Mouse (Mus musculus) liver, embryonic 15.5 days (tissue): ENCODE measurements around the gene Iars2. TPM values are rescaled to one million over a fixed set of nuclear protein-coding genes. Genes with fewer than 3 reads are reported as not detected.
A peak's percentile ranks its signal among the peaks of the same experiment; 100 is the strongest.

Source experiments
- ATAC-seq: fragments of 200-750 bp; cut with Nextera tagmentation; 2 replicates; pipeline ENCODE4 v1.8.0; 2017; ENCODE audit warnings: moderate number of reproducible peaks, mild to moderate bottlenecking, moderate library complexity; ENCODE audit not compliant: insufficient read depth
- H3K27ac ChIP-seq: fragments of 300-500 bp; sonication (generic); replicated peaks from 2 replicates; pipeline ENCODE4 v1.5.1; 2015; ENCODE audit warnings: mild to moderate bottlenecking, inconsistent platforms
- H3K27me3 ChIP-seq: fragments of 300-500 bp; sonication (generic); 2 replicates; pipeline ENCODE4 v1.6.1; 2015; ENCODE audit warnings: mild to moderate bottlenecking, inconsistent platforms
- H3K36me3 ChIP-seq: fragments of 300-500 bp; sonication (generic); replicated peaks from 2 replicates; pipeline ENCODE4 v1.6.1; 2015; ENCODE audit warnings: moderate library complexity, mild to moderate bottlenecking, inconsistent platforms
- H3K4me1 ChIP-seq: fragments of 300-500 bp; sonication (generic); replicated peaks from 2 replicates; pipeline ENCODE4 v1.6.1; 2015; ENCODE audit warnings: inconsistent platforms
- H3K4me2 ChIP-seq: fragments of 300-500 bp; sonication (generic); 2 replicates; pipeline ENCODE4 v1.6.1; 2015; ENCODE audit warnings: moderate library complexity, mild to moderate bottlenecking, inconsistent platforms
- H3K4me3 ChIP-seq: fragments of 300-500 bp; sonication (generic); replicated peaks from 2 replicates; pipeline ENCODE4 v1.5.1; 2015; ENCODE audit warnings: mild to moderate bottlenecking, inconsistent platforms
- H3K9ac ChIP-seq: fragments of 300-500 bp; sonication (generic); 2 replicates; pipeline ENCODE4 v1.6.1; 2015; ENCODE audit warnings: moderate library complexity, mild to moderate bottlenecking, inconsistent platforms
- H3K9me3 ChIP-seq: fragments of 300-500 bp; sonication (generic); replicated peaks from 2 replicates; pipeline ENCODE4 v1.6.1; 2016; ENCODE audit warnings: inconsistent platforms
- WGBS: fragments of 180-500 bp; shearing (Covaris S2); methylation state at CpG from one replicate; pipeline ENCODE4 v1.1.7; 2015; ENCODE audit warnings: mixed read lengths; ENCODE audit not compliant: insufficient replicate concordance; 5-methylcytosine and 5-hydroxymethylcytosine counted together
- polyA plus RNA-seq: library from polyadenylated mRNA; unstranded; fragments of >200 nt; fragmentation: Nextera tagmentation; extraction: Ambion mirVana; gene quantifications from 2 replicates; pipeline ENCODE4 v1.2.1, GENCODE M21; 2015

Iars2 gene
- polyA plus RNA-seq, 1 experiment from 2014 or later, result 17.3 TPM

GRCm38 (mm10) chr1:185279288-185279687 lies 49.9 kb downstream of the Iars2 start:
- H3K4me3 ChIP-seq, result no peak overlapping the region
- H3K9me3 ChIP-seq, result no peaks in the 10 kb centered on the region
- H3K4me2 ChIP-seq, result no peak overlapping the region
- no peaks in the 10 kb centered on the region for H3K4me1 ChIP-seq
- peaks cover 86% of the 10 kb centered on the region for H3K36me3 ChIP-seq
- ATAC-seq, result no peak
- no peak overlapping the region for H3K9ac ChIP-seq
- H3K27me3 ChIP-seq, result no peaks in the 10 kb centered on the region
- WGBS, result 72% methylated on average over 9 of the region's 9 CpGs
- no peak overlapping the region for H3K27ac ChIP-seq

DNA sequence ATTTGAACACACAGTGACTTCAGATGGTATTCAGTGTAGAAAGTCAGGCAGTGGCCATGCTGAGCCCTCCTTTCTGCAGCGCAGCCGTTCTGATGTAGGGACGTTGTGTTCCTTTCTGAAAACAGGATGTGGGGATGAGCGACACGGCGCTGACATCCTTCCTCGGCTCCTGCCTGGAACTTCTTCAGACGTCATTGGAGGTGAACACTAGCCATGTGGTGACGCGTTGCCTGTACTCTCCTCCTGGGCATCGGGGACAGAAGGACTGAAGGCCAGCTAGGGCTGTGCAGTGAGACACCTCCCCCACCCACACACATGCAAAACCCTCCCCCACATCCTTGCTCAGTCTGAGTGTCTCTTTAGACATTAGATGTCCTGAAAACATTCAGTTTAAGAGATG lies 52.2 kb downstream of the Iars2 start:
- 82% methylated on average over 11 of the region's 11 CpGs for WGBS
- Histone ChIP-seq H3K9ac (no peak overlapping the region), H3K36me3 (peaks cover 81% of the 10 kb centered on the region)

DNA sequence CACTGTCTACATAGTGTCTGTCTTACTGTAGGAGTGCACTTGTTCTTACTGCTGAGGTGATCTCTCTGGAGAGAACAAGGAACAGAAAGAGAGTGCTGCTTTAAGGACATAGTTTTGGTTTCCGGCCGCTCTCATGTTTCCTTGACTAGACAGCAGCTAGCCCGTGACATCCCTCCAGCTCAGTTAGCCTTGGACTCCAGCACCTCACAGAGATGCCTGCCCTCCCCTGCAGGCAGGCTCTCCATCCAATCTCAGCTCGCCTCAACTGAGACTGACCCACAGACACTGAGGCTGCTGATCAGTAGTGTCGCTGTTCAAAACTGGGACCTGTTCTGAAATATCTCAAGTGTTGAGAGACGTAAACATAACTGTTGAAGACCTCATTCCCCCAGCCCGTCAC lies 53.2 kb downstream of the Iars2 start:
- Histone ChIP-seq H3K27me3 (no peaks in the 10 kb centered on the region), H3K9me3 (no peaks in the 10 kb centered on the region), H3K9ac (no peak overlapping the region), H3K36me3 (peaks cover 86% of the 10 kb centered on the region), H3K4me3 (no peak overlapping the region), H3K27ac (no peak overlapping the region), H3K4me2 (no peak overlapping the region), H3K4me1 (no peaks in the 10 kb centered on the region)
- ATAC-seq, result no peak
- 80% methylated on average over 7 of the region's 7 CpGs for WGBS

More for the DNA sequence above, 52.2 kb downstream of the Iars2 start:
- H3K27me3 ChIP-seq, result no peaks in the 10 kb centered on the region
- no peak overlapping the region for H3K4me2 ChIP-seq
- H3K9me3 ChIP-seq, result no peaks in the 10 kb centered on the region
- no peak for ATAC-seq
- no peak overlapping the region for H3K4me3 ChIP-seq
- H3K27ac ChIP-seq, result no peak overlapping the region; the same call in 1 of the 2 replicates
- H3K4me1 ChIP-seq, result no peaks in the 10 kb centered on the region

DNA sequence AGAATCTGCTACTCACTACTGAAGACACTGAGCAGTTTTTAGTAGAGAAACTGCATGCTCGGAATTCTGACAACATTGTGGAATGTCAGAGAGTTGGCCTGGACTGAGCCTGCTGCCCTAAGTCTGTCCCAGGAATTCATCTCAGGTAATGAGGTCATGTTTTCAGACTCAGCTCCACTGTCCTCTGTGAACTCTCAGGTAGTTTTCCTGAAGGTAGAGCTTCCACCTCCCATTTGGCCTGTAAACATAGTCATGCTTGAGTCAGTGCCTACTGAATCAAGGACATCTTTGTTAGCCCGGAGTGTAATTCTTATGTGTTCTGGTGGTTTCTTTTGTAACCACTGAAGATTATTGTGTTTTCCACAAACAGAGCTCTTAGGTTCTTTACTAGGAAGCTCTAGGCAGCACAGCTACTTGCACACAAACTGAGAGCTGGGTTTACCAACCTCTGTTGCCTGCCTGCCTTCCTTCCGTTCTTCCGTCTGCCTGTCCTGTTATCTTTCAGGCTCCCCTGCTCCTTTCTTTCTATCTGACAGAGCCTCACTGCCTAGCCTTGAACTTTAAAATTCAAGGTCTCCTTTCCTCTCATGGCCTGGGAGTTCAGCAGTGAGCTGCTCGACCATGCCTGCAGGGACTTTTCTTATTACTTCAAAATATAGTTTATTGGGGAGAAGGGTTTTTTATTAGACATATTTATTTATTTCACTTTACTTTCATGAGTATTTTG lies 54.2 kb downstream of the Iars2 start:
- ATAC-seq, result no peak
- Histone ChIP-seq H3K4me3 (no peak overlapping the region), H3K27me3 (no peaks in the 10 kb centered on the region), H3K27ac (no peak overlapping the region), H3K4me2 (no peak overlapping the region), H3K9me3 (no peaks in the 10 kb centered on the region), H3K36me3 (peaks cover 82% of the 10 kb centered on the region), H3K4me1 (no peaks in the 10 kb centered on the region), H3K9ac (no peak overlapping the region)
- WGBS, result 69% methylated on average over 5 of the region's 5 CpGs

GRCm38 (mm10) chr1:185271373-185271772 lies 57.8 kb downstream of the Iars2 start:
- Histone ChIP-seq H3K27ac (no peak overlapping the region), H3K4me1 (no peaks in the 10 kb centered on the region), H3K4me2 (no peak overlapping the region), H3K9ac (no peak overlapping the region), H3K36me3 (peaks cover 74% of the 10 kb centered on the region), H3K4me3 (no peak overlapping the region), H3K9me3 (no peaks in the 10 kb centered on the region), H3K27me3 (no peaks in the 10 kb centered on the region)
- ATAC-seq, result no peak
- 84% methylated on average over 9 of the region's 9 CpGs for WGBS

- no peak overlapping the region for H3K4me3 ChIP-seq
- no peak overlapping the region for H3K9ac ChIP-seq
- no peaks in the 10 kb centered on the region for H3K4me1 ChIP-seq
- no peak overlapping the region for H3K27ac ChIP-seq
- peaks cover 73% of the 10 kb centered on the region for H3K36me3 ChIP-seq
- 80% methylated on average over 8 of the region's 8 CpGs for WGBS
- H3K9me3 ChIP-seq, result no peaks in the 10 kb centered on the region
- no peak overlapping the region for H3K4me2 ChIP-seq
- no peaks in the 10 kb centered on the region for H3K27me3 ChIP-seq
- ATAC-seq, result no peak
These were observed 58.6 kb downstream of the Iars2 start for GRCm38 (mm10) chr1:185270403-185271097.

- 72% methylated on average over 4 of the region's 4 CpGs for whole genome bisulfite sequencing
These were observed 60.5 kb downstream of the Iars2 start for GRCm38 (mm10) chr1:185268675-185269074.

DNA sequence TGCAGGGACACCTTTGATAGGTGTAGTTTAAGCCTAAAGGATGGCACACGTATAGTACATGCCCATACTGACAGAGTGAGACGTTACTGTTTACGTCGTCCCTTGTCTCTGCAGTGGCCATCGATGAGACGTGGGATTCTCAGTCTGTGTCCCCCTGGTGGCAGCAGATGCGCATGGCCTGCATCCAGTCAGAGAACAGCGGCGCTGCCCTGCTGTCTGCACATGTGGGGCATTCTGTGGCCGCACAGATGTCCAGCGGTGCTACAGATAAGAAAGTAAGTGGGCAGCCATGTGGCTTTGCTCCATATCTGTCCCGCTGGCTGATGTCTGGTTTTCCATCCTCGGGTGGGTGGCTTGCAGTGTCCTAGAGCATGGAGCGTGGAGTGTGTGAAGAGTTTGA lies 66.6 kb downstream of the Iars2 start:
- H3K4me1 ChIP-seq, result no peaks in the 10 kb centered on the region
- H3K9me3 ChIP-seq, result no peaks in the 10 kb centered on the region
- no peaks in the 10 kb centered on the region for H3K27me3 ChIP-seq
- ATAC-seq, result no peak
- no peak overlapping the region for H3K4me3 ChIP-seq
- WGBS, result 71% methylated on average over 14 of the region's 14 CpGs
- H3K27ac ChIP-seq, result no peak overlapping the region
- H3K9ac ChIP-seq, result no peak overlapping the region
- no peak overlapping the region for H3K4me2 ChIP-seq
- peaks cover 81% of the 10 kb centered on the region for H3K36me3 ChIP-seq

More at GRCm38 (mm10) chr1:185268675-185269074, 60.5 kb downstream of the Iars2 start:
- Histone ChIP-seq H3K4me1 (no peaks in the 10 kb centered on the region), H3K27ac (no peak overlapping the region), H3K27me3 (no peaks in the 10 kb centered on the region), H3K36me3 (peaks cover 76% of the 10 kb centered on the region), H3K4me3 (no peak overlapping the region), H3K4me2 (no peak overlapping the region), H3K9ac (no peak overlapping the region), H3K9me3 (no peaks in the 10 kb centered on the region)
- peak; percentile 41; the same call in 1 of the 2 replicates for ATAC-seq

DNA sequence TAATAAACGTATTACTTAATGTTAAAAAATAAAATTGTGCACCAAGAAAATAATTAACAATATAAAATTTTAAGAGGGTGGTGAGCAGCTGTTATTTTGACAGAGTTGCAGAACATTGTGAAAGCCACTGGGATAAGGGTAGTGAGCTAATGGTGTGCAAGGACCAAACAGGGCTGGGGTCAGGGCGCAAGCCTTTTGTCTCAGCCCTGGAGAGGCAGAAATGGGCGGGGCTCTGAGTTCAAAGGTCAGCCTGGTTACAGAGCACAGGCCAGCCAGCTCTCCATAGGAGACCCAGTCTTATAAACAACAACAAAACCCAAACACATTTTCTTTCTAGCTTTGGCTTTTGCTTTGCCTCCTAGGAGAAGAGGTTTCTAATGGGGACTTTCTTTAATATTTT lies 72.4 kb downstream of the Iars2 start:
- Histone ChIP-seq H3K9ac (no peak overlapping the region), H3K9me3 (no peaks in the 10 kb centered on the region), H3K27me3 (no peaks in the 10 kb centered on the region), H3K4me3 (no peak overlapping the region), H3K4me2 (no peak overlapping the region), H3K36me3 (peaks cover 68% of the 10 kb centered on the region), H3K27ac (no peak overlapping the region), H3K4me1 (no peaks in the 10 kb centered on the region)
- WGBS, result 63% methylated on average over 3 of the region's 3 CpGs
- peak; percentile 64; the same call in 1 of the 2 replicates for ATAC-seq

GRCm38 (mm10) chr1:185255336-185255735 lies 73.9 kb downstream of the Iars2 start:
- H3K36me3 ChIP-seq, result peaks cover 66% of the 10 kb centered on the region
- H3K27ac ChIP-seq, result no peak overlapping the region
- H3K4me3 ChIP-seq, result no peak overlapping the region
- ATAC-seq, result no peak
- H3K9me3 ChIP-seq, result no peaks in the 10 kb centered on the region
- H3K9ac ChIP-seq, result no peak overlapping the region
- H3K4me2 ChIP-seq, result no peak overlapping the region
- no peaks in the 10 kb centered on the region for H3K4me1 ChIP-seq
- 87% methylated on average over 12 of the region's 12 CpGs for WGBS
- no peaks in the 10 kb centered on the region for H3K27me3 ChIP-seq

- 68% methylated on average over 12 of the region's 12 CpGs for WGBS
- no peak for ATAC-seq
- no peak overlapping the region for H3K9ac ChIP-seq
- H3K27me3 ChIP-seq, result no peaks in the 10 kb centered on the region
- peaks cover 73% of the 10 kb centered on the region for H3K36me3 ChIP-seq
- H3K27ac ChIP-seq, result no peak overlapping the region
- H3K4me3 ChIP-seq, result no peak overlapping the region
- H3K4me1 ChIP-seq, result no peaks in the 10 kb centered on the region
- H3K9me3 ChIP-seq, result no peaks in the 10 kb centered on the region
- no peak overlapping the region for H3K4me2 ChIP-seq
These were observed 75.9 kb downstream of the Iars2 start for GRCm38 (mm10) chr1:185253140-185253892.
